ENCODE assay signal across 20 mouse cellular contexts in genomic region chr5:105574835-105575234, GRCm38 (mm10).
"Had no signal": no experiment of that assay in that cellular context is flagged by ENCODE, and none has a peak within 500 bp of the region (broad histone marks: within the 10 kb centered on the region; RNA-seq: fewer than 3 reads in every experiment).

No protein-coding gene starts in this region.

- ATAC-seq: intestine, postnatal 0 days; midbrain, embryonic 15.5 days had no signal

- H3K9me3 ChIP-seq: limb, embryonic 12.5 days; limb, embryonic 15.5 days; midbrain, embryonic 12.5 days; midbrain, embryonic 15.5 days; neural tube, embryonic 13.5 days had no signal

- H3K4me3 ChIP-seq: layer of hippocampus, adult 2 months; left cerebral cortex, adult 2 months; limb, embryonic 12.5 days; limb, embryonic 15.5 days; midbrain, embryonic 12.5 days; midbrain, embryonic 15.5 days; neural tube, embryonic 13.5 days had no signal

- H3K27ac ChIP-seq: kidney, postnatal 0 days; layer of hippocampus, adult 2 months; left cerebral cortex, adult 2 months; limb, embryonic 12.5 days; limb, embryonic 15.5 days; macrophage; midbrain, embryonic 12.5 days; midbrain, embryonic 15.5 days; neural tube, embryonic 13.5 days; stomach, postnatal 0 days had no signal

- H3K4me2 ChIP-seq: limb, embryonic 12.5 days; limb, embryonic 15.5 days; midbrain, embryonic 12.5 days; midbrain, embryonic 15.5 days; neural tube, embryonic 13.5 days had no signal

- H3K36me3 ChIP-seq: limb, embryonic 12.5 days; midbrain, embryonic 12.5 days; midbrain, embryonic 15.5 days; neural tube, embryonic 13.5 days had no signal

- H3K27me3 ChIP-seq: limb, embryonic 12.5 days; limb, embryonic 15.5 days; midbrain, embryonic 12.5 days; midbrain, embryonic 15.5 days; neural tube, embryonic 13.5 days had no signal

- H3K9ac ChIP-seq: limb, embryonic 12.5 days; limb, embryonic 15.5 days; midbrain, embryonic 12.5 days; midbrain, embryonic 15.5 days; neural tube, embryonic 13.5 days had no signal

- H3K4me1 ChIP-seq: limb, embryonic 12.5 days; limb, embryonic 15.5 days; midbrain, embryonic 12.5 days; midbrain, embryonic 15.5 days had no signal

- DNase-seq: kidney, adult 2 months; kidney, postnatal 25 days; layer of hippocampus, postnatal 36 days; left cerebral cortex, postnatal 4 days; lung, adult 2 months; retina, postnatal 1 day; thymus, adult 2 months; thymus, postnatal 14 days; thymus, postnatal 4 days had no signal
